Mouse (Mus musculus) spleen, adult 2 months (tissue): Measurements from ENCODE around the gene Ttll11.

ENCODE experiments used
- CTCF ChIP-seq: fragments of 200-500 bp; IDR thresholded peaks from 2 replicates; pipeline ENCODE4 v1.5.1; 2011; ENCODE audit warnings: mild to moderate bottlenecking, inconsistent platforms; ENCODE audit not compliant: insufficient read depth, insufficient read length, insufficient replicate concordance; ENCODE audit errors: extremely low read depth
- POLR2A ChIP-seq: fragments of 200-500 bp; IDR thresholded peaks from 2 replicates; pipeline ENCODE4 v1.6.1; 2011; ENCODE audit warnings: low read depth, low read length, inconsistent platforms

GRCm38 (mm10) chr2:35884296-35884695 is 95.4 kb downstream of the Ttll11 start:
- TF ChIP-seq CTCF = no peak
- no peak for TF ChIP-seq POLR2A
